Mouse (Mus musculus) liver, embryonic 13.5 days (tissue): Measurements from ENCODE around the gene Phf12. TPM values are rescaled to one million over a fixed set of nuclear protein-coding genes. Genes with fewer than 3 reads are reported as not detected.
"Not testable (repeated sequence)": the region's sequence is repeated elsewhere in the genome, so short reads cannot be mapped to it uniquely, and the experiment has no call there.

Source experiments
- ATAC-seq: fragments of 200-750 bp; cut with Nextera tagmentation; 2 replicates; pipeline ENCODE4 v1.8.0; 2017; ENCODE audit warnings: low read depth, mild to moderate bottlenecking, moderate number of reproducible peaks, moderate library complexity
- DNase-seq: peaks from one replicate; pipeline ENCODE4 v3.0.0; 2022
- H3K27ac ChIP-seq: fragments of 300-500 bp; sonication (generic); 2 replicates; pipeline ENCODE4 v1.5.1; 2015; ENCODE audit warnings: moderate library complexity, mild to moderate bottlenecking, inconsistent platforms
- H3K27me3 ChIP-seq: fragments of 300-500 bp; sonication (generic); 2 replicates; pipeline ENCODE4 v1.6.1; 2015; ENCODE audit warnings: mild to moderate bottlenecking, inconsistent platforms
- H3K36me3 ChIP-seq: fragments of 300-500 bp; sonication (generic); 2 replicates; pipeline ENCODE4 v1.6.1; 2015; ENCODE audit warnings: mild to moderate bottlenecking, inconsistent platforms
- H3K4me1 ChIP-seq: fragments of 300-500 bp; sonication (generic); replicated peaks from 2 replicates; pipeline ENCODE4 v1.6.1; 2015; ENCODE audit warnings: inconsistent platforms
- H3K4me2 ChIP-seq: fragments of 300-500 bp; sonication (generic); 2 replicates; pipeline ENCODE4 v1.6.1; 2015; ENCODE audit warnings: inconsistent platforms, mild to moderate bottlenecking, moderate library complexity
- H3K4me3 ChIP-seq: fragments of 300-500 bp; sonication (generic); replicated peaks from 2 replicates; pipeline ENCODE4 v1.5.1; 2015; ENCODE audit warnings: mild to moderate bottlenecking, inconsistent platforms
- H3K9ac ChIP-seq: fragments of 300-500 bp; sonication (generic); 2 replicates; pipeline ENCODE4 v1.6.1; 2015; ENCODE audit warnings: mild to moderate bottlenecking, inconsistent platforms
- H3K9me3 ChIP-seq: fragments of 300-500 bp; sonication (generic); replicated peaks from 2 replicates; pipeline ENCODE4 v1.6.1; 2016; ENCODE audit warnings: inconsistent platforms
- WGBS: fragments of 180-500 bp; shearing (Covaris S2); methylation state at CpG from one replicate; pipeline ENCODE4 v1.1.7; 2015; ENCODE audit not compliant: insufficient replicate concordance; 5-methylcytosine and 5-hydroxymethylcytosine counted together
- polyA plus RNA-seq: library from polyadenylated mRNA; unstranded; fragments of >200 nt; fragmentation: Nextera tagmentation; extraction: Ambion mirVana; gene quantifications from 2 replicates; pipeline ENCODE4 v1.2.1, GENCODE M21; 2015

The Phf12 gene
- polyA plus RNA-seq, 1 experiment from 2014 or later: 7.6 TPM

DNA sequence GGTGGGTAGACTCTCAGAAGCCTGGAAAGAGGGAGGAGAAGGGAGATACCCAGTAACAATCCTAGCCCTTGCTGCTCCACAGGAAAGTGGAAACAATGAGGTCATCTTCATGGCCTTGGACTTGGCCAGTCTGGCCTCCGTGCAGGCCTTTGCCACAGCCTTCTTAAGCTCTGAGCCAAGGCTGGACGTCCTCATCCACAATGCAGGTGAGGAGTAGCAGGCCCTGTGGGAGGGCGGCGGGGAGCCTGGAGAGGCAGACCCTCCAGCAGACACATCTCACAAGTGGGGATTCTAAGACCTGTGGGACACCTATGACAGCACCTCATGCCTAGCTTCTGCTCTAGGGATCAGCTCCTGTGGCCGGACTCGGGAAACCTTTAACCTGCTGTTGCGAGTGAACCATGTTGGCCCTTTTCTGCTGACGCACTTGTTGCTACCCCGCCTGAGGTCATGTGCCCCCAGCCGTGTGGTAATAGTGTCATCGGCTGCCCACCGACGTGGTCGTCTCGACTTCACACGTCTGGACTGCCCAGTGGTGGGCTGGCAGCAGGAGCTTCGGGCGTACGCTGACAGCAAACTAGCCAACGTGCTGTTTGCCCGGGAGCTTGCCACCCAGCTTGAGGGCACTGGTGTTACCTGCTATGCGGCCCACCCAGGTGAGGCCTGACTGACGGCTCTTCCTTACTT, 51.5 kb downstream of the Phf12 start:
- H3K4me1 ChIP-seq: peaks cover 87% of the 10 kb centered on the region

DNA sequence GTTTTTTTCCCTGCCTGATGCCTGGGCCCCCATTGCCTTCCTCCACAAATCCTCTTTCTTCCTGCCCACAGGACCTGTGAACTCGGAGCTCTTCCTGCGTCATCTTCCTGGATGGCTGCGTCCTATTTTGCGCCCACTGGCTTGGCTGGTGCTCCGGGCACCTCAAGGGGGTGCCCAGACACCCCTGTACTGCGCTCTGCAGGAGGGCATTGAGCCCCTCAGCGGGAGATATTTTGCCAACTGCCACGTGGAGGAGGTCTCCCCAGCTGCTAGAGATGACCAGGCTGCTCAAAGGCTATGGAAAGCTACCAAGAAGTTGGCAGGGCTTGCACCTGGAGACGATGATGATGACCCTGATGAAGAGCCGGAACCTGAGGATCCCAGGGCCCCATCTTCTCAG, 54.2 kb downstream of the Phf12 start:
- 0 out of 2 replicates have a peak overlapping the region, but pooled peaks have one; percentile 11 for H3K9ac ChIP-seq
- DNase-seq: no peak
- H3K4me1 ChIP-seq: peaks cover 79% of the 10 kb centered on the region
- no peaks in the 10 kb centered on the region for H3K27me3 ChIP-seq
- peak overlapping the region; percentile 83 for H3K4me3 ChIP-seq
- peaks cover 68% of the 10 kb centered on the region for H3K36me3 ChIP-seq
- peak overlapping the region; percentile 98 for H3K4me2 ChIP-seq
- WGBS: 81% methylated on average over 10 of the region's 10 CpGs
- peak overlapping the region; percentile 93 for H3K27ac ChIP-seq
- no peak for ATAC-seq
- no peaks in the 10 kb centered on the region for H3K9me3 ChIP-seq

More for the DNA sequence above, 51.5 kb downstream of the Phf12 start:
- H3K9me3 ChIP-seq: no peaks in the 10 kb centered on the region
- H3K27ac ChIP-seq: peak overlapping the region; percentile 92
- 88% methylated on average over 23 of the region's 23 CpGs for WGBS
- no peaks in the 10 kb centered on the region for H3K27me3 ChIP-seq
- ATAC-seq (no peak), DNase-seq (no peak)
- peaks cover 52% of the 10 kb centered on the region for H3K36me3 ChIP-seq
- H3K9ac ChIP-seq: peak overlapping the region; percentile 93
- H3K4me2 ChIP-seq: peak overlapping the region; percentile 97
- peak overlapping the region; percentile 78 for H3K4me3 ChIP-seq

GRCm38 (mm10) chr11:78037831-78038752, 55.5 kb downstream of the Phf12 start, which contains the start of gene Flot2:
Gene Flot2 (plus strand): TSS chr11:78037931.
- WGBS: 4% methylated on average over 46 of the region's 55 CpGs
- peak within 1 kb of the TSS; percentile 98 for H3K4me2 ChIP-seq
- DNase-seq (peak; percentile 46), ATAC-seq (peak; percentile 79)
- H3K4me1 ChIP-seq: peaks cover 67% of the 10 kb centered on the region
- H3K36me3 ChIP-seq: peaks cover 78% of the 10 kb centered on the region
- H3K9me3 ChIP-seq: no peaks in the 10 kb centered on the region
- H3K4me3 ChIP-seq: peak within 1 kb of the TSS; percentile 83
- H3K9ac ChIP-seq: peak within 1 kb of the TSS; percentile 93
- no peaks in the 10 kb centered on the region for H3K27me3 ChIP-seq
- peak within 1 kb of the TSS; percentile 93 for H3K27ac ChIP-seq

DNA sequence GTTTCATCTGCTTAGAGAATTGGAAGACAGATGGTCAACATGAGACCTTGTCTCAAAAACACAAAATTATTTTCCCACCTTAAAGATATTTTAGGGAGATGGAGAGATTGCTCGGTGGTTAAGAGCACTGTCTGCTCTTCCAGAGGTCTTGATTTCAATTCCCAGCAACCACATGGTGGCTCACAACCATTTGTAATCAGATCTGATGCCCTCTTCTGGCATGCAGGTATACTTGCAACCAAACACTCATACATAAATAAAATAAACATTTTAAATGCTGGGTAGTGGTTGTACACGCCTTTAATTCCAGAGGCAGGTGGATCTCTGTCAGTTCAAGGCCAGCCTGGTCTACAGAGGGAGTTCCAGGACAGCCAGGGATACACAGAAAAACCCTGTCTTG, 58.3 kb downstream of the Phf12 start:
- H3K4me2 ChIP-seq: no peak overlapping the region
- H3K27ac ChIP-seq: no peak overlapping the region
- peaks cover 53% of the 10 kb centered on the region for H3K4me1 ChIP-seq
- H3K9me3 ChIP-seq: no peaks in the 10 kb centered on the region
- H3K9ac ChIP-seq: no peak overlapping the region
- no peak for DNase-seq
- no peak overlapping the region for H3K4me3 ChIP-seq
- no peak for ATAC-seq
- no peaks in the 10 kb centered on the region for H3K27me3 ChIP-seq
- peaks cover 59% of the 10 kb centered on the region for H3K36me3 ChIP-seq
- WGBS: 67% methylated on average over 2 of the region's 2 CpGs

GRCm38 (mm10) chr11:78042290-78042870, 59.8 kb downstream of the Phf12 start:
- Histone ChIP-seq H3K4me1 (peaks cover 40% of the 10 kb centered on the region), H3K27ac (0 out of 2 replicates have a peak overlapping the region, but pooled peaks have one; percentile 24), H3K36me3 (peaks cover 47% of the 10 kb centered on the region)
- not testable (repeated sequence) for H3K9me3 ChIP-seq, H3K4me2 ChIP-seq, DNase-seq, H3K9ac ChIP-seq, H3K4me3 ChIP-seq, H3K27me3 ChIP-seq, ATAC-seq
- WGBS: 88% methylated on average over 4 of the region's 4 CpGs

GRCm38 (mm10) chr11:78044758-78045251, 62.3 kb downstream of the Phf12 start:
- DNase-seq (no peak), ATAC-seq (0 out of 2 replicates have a peak, but pooled peaks have one; percentile 18)
- WGBS: 68% methylated on average over 5 of the region's 5 CpGs
- H3K9ac ChIP-seq: no peak overlapping the region
- H3K36me3 ChIP-seq: peaks cover 32% of the 10 kb centered on the region
- no peaks in the 10 kb centered on the region for H3K27me3 ChIP-seq
- no peaks in the 10 kb centered on the region for H3K9me3 ChIP-seq
- peaks cover 21% of the 10 kb centered on the region for H3K4me1 ChIP-seq
- no peak overlapping the region for H3K27ac ChIP-seq
- H3K4me3 ChIP-seq: no peak overlapping the region
- H3K4me2 ChIP-seq: no peak overlapping the region

DNA sequence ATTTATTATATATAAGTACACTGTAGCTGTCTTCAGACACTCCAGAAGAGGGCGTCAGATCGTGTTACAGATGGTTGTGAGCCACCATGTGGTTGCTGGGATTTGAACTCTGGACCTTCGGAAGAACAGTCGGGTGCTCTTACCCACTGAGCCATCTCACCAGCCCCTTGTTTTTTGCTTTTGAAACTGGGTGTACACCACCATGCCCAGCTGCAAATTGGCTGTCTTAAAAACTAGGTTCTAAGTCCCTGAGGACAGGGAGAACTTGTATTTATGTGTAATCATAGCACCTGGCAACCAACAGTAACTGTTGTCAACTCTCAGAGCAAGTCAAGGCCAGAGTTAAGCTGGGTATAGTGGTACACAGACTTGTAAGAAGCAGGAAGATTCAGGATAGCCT, 66.1 kb downstream of the Phf12 start:
- 66% methylated on average over 4 of the region's 4 CpGs for WGBS

GRCm38 (mm10) chr11:78053078-78053477, 70.5 kb downstream of the Phf12 start:
- Histone ChIP-seq H3K4me3 (0 out of 2 replicates have a peak overlapping the region, but pooled peaks have one; percentile 3), H3K9me3 (no peaks in the 10 kb centered on the region), H3K27ac (peak overlapping the region; percentile 62), H3K36me3 (peaks cover 40% of the 10 kb centered on the region), H3K27me3 (no peaks in the 10 kb centered on the region), H3K9ac (peak overlapping the region; percentile 59), H3K4me2 (peak overlapping the region; percentile 31), H3K4me1 (peaks cover 24% of the 10 kb centered on the region)
- 50% methylated on average over 8 of the region's 8 CpGs for WGBS
- DNase-seq (no peak), ATAC-seq (peak; percentile 90)

More for the DNA sequence above, 66.1 kb downstream of the Phf12 start:
- not testable (repeated sequence) for H3K27me3 ChIP-seq, H3K27ac ChIP-seq, H3K9ac ChIP-seq, H3K4me2 ChIP-seq, ATAC-seq, DNase-seq, H3K4me3 ChIP-seq, H3K9me3 ChIP-seq
- Histone ChIP-seq H3K36me3 (peaks cover 14% of the 10 kb centered on the region), H3K4me1 (peaks cover 30% of the 10 kb centered on the region)

- ATAC-seq (no peak), DNase-seq (no peak)
- Histone ChIP-seq H3K27ac (peak overlapping the region; percentile 14), H3K36me3 (peaks cover 47% of the 10 kb centered on the region), H3K27me3 (no peaks in the 10 kb centered on the region), H3K4me1 (peaks cover 50% of the 10 kb centered on the region), H3K4me2 (no peak overlapping the region), H3K4me3 (no peak overlapping the region), H3K9ac (no peak overlapping the region), H3K9me3 (no peaks in the 10 kb centered on the region)
- WGBS: 83% methylated on average over 8 of the region's 8 CpGs
These were observed 74.4 kb downstream of the Phf12 start for GRCm38 (mm10) chr11:78056946-78057345.

GRCm38 (mm10) chr11:78059833-78060757, 77.5 kb downstream of the Phf12 start:
- H3K4me3 ChIP-seq: peak overlapping the region; percentile 5; the same call in 1 of the 2 replicates
- H3K4me2 ChIP-seq: peak overlapping the region; percentile 40
- peak overlapping the region; percentile 53 for H3K9ac ChIP-seq
- no peaks in the 10 kb centered on the region for H3K9me3 ChIP-seq
- WGBS: 42% methylated on average over 9 of the region's 9 CpGs
- ATAC-seq (peak; percentile 81), DNase-seq (peak; percentile 68)
- peaks cover 56% of the 10 kb centered on the region for H3K4me1 ChIP-seq
- peak overlapping the region; percentile 92 for H3K27ac ChIP-seq
- H3K36me3 ChIP-seq: peaks cover 41% of the 10 kb centered on the region
- H3K27me3 ChIP-seq: no peaks in the 10 kb centered on the region
